Mouse (Mus musculus): ENCODE data around the gene Olfr851.

Gene Olfr851

DNA sequence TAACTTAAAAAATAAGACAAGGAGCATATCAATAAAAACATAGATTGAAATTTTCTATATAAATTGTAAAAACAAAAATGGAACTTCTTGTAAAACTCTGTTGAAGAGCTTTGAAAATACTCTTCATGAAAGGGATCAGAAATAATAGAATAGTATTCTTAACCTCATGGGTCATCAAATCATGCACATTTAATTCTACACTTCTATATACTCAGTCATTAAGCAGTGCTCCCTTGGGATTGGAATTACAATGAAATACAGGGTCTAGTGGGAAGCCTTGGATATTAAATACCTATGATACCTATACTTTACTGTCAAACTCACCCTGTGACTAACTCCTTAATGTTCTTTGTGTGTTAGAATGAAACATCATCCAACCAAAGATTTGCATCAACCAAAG, at the start of gene Olfr851:
Gene Olfr851 (plus strand): TSS at position 301 of the 400 bp plus-strand sequence.
- no peak for DNase-seq (ENCODE audit: inconsistent age in 2 of 2, low spot score in 1 of 2)

DNA sequence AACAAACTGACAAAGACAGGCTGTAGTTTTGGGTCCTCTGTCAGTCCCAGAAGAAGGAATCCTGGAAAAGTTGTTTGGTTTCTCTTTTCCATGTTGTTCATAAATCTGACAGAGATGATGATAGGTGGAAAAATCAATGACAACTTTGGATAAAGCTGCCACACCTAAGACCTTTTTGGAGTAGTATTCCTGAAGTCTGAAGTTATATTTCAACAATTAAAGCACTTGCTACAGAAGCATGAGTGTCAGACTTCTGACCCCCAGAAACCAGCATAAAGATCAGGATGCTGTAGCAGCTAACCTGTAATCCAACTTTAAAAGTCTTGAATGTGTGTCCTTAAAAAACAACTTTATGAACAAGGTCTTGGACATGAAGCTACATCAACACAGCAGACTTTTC, 14.9 kb upstream of the Olfr851 start, which contains the start of gene Olfr850:
Gene Olfr850 (minus strand): TSS at position 101 of the 400 bp plus-strand sequence.
- DNase-seq (ENCODE audit: inconsistent age in 2 of 2, low spot score in 1 of 2): no peak

- no peak for DNase-seq (ENCODE audit: inconsistent age in 2 of 2, low spot score in 1 of 2)
Observed at GRCm38 (mm10) chr9:19540976-19541375, 47.9 kb downstream of the Olfr851 start, which contains the start of gene Olfr853. Gene Olfr853, minus strand, starts transcription at chr9:19541076.
